Mouse (Mus musculus): ENCODE measurements around the gene Slc35a5. TPM values are rescaled to one million over a fixed set of nuclear protein-coding genes. Genes with fewer than 3 reads are reported as not detected.

The Slc35a5 gene
- polyA plus RNA-seq, 1 experiment from 2014 or later, result 37.0 TPM

- H3K9ac ChIP-seq (replicated peaks; ENCODE audit: low read depth, low read length), result no peak overlapping the region
These were observed 60.2 kb downstream of the Slc35a5 start for GRCm38 (mm10) chr16:45098186-45098885.

GRCm38 (mm10) chr16:45097467-45097866 lies 61.0 kb downstream of the Slc35a5 start:
- ATAC-seq, result no peak
- Histone ChIP-seq H3K36me3 (ENCODE audit: control insufficient read depth, insufficient read depth) (no peaks in the 10 kb centered on the region), H3K4me3 (replicated peaks; ENCODE audit: low read length) (no peak overlapping the region), H3K9ac (replicated peaks; ENCODE audit: low read depth, low read length) (no peak overlapping the region), H3K27ac (ENCODE audit: low read length) (no peak overlapping the region), H3K27me3 (replicated peaks; ENCODE audit: control insufficient read depth, insufficient read depth, low read length) (no peaks in the 10 kb centered on the region), H3K4me1 (replicated peaks; ENCODE audit: control insufficient read depth, insufficient read depth, low read length) (peaks cover 22% of the 10 kb centered on the region), H3K4me2 (ENCODE audit: low read length) (peak overlapping the region; percentile 25; the same call in 1 of the 2 replicates), H3K9me3 (ENCODE audit: control insufficient read depth, low read length) (no peaks in the 10 kb centered on the region)
- 91% methylated on average over 2 of the region's 2 CpGs for WGBS

More at GRCm38 (mm10) chr16:45098186-45098885, 60.2 kb downstream of the Slc35a5 start:
- Histone ChIP-seq H3K36me3 (ENCODE audit: control insufficient read depth, insufficient read depth) (no peaks in the 10 kb centered on the region), H3K4me2 (ENCODE audit: low read length) (peak overlapping the region; percentile 31), H3K27me3 (replicated peaks; ENCODE audit: control insufficient read depth, insufficient read depth, low read length) (no peaks in the 10 kb centered on the region), H3K27ac (ENCODE audit: low read length) (peak overlapping the region; percentile 31; the same call in 1 of the 2 replicates), H3K4me1 (replicated peaks; ENCODE audit: control insufficient read depth, insufficient read depth, low read length) (peaks cover 20% of the 10 kb centered on the region), H3K4me3 (replicated peaks; ENCODE audit: low read length) (peak overlapping the region; percentile 1), H3K9me3 (ENCODE audit: control insufficient read depth, low read length) (no peaks in the 10 kb centered on the region)
- peak; percentile 57 for ATAC-seq
- 38% methylated on average over 10 of the region's 10 CpGs for WGBS

GRCm38 (mm10) chr16:45095561-45096482 lies 62.7 kb downstream of the Slc35a5 start:
- no peaks in the 10 kb centered on the region for H3K27me3 ChIP-seq (replicated peaks; ENCODE audit: control insufficient read depth, insufficient read depth, low read length)
- H3K9me3 ChIP-seq (ENCODE audit: control insufficient read depth, low read length), result no peaks in the 10 kb centered on the region
- peaks cover 20% of the 10 kb centered on the region for H3K4me1 ChIP-seq (replicated peaks; ENCODE audit: control insufficient read depth, insufficient read depth, low read length)
- no peak overlapping the region for H3K4me3 ChIP-seq (replicated peaks; ENCODE audit: low read length)
- H3K4me2 ChIP-seq (ENCODE audit: low read length), result no peak overlapping the region; the same call in 1 of the 2 replicates
- ATAC-seq, result no peak
- no peak overlapping the region for H3K9ac ChIP-seq (replicated peaks; ENCODE audit: low read depth, low read length)
- no peak overlapping the region for H3K27ac ChIP-seq (ENCODE audit: low read length)
- H3K36me3 ChIP-seq (ENCODE audit: control insufficient read depth, insufficient read depth), result no peaks in the 10 kb centered on the region
- WGBS, result 88% methylated on average over 26 of the region's 26 CpGs

GRCm38 (mm10) chr16:45095030-45095429 lies 63.5 kb downstream of the Slc35a5 start:
- ATAC-seq, result no peak
- no peak overlapping the region for H3K9ac ChIP-seq (replicated peaks; ENCODE audit: low read depth, low read length)
- WGBS, result 91% methylated on average over 13 of the region's 13 CpGs
- no peaks in the 10 kb centered on the region for H3K36me3 ChIP-seq (ENCODE audit: control insufficient read depth, insufficient read depth)
- H3K27ac ChIP-seq (ENCODE audit: low read length), result no peak overlapping the region
- H3K27me3 ChIP-seq (replicated peaks; ENCODE audit: control insufficient read depth, insufficient read depth, low read length), result no peaks in the 10 kb centered on the region
- H3K4me3 ChIP-seq (replicated peaks; ENCODE audit: low read length), result no peak overlapping the region
- H3K4me2 ChIP-seq (ENCODE audit: low read length), result peak overlapping the region; percentile 23
- no peaks in the 10 kb centered on the region for H3K9me3 ChIP-seq (ENCODE audit: control insufficient read depth, low read length)
- peaks cover 19% of the 10 kb centered on the region for H3K4me1 ChIP-seq (replicated peaks; ENCODE audit: control insufficient read depth, insufficient read depth, low read length)

GRCm38 (mm10) chr16:45094136-45094756 lies 64.3 kb downstream of the Slc35a5 start:
- Histone ChIP-seq H3K36me3 (ENCODE audit: control insufficient read depth, insufficient read depth) (no peaks in the 10 kb centered on the region), H3K9ac (replicated peaks; ENCODE audit: low read depth, low read length) (peak overlapping the region; percentile 61), H3K4me1 (replicated peaks; ENCODE audit: control insufficient read depth, insufficient read depth, low read length) (peaks cover 19% of the 10 kb centered on the region), H3K27ac (ENCODE audit: low read length) (peak overlapping the region; percentile 47; the same call in 1 of the 2 replicates), H3K9me3 (ENCODE audit: control insufficient read depth, low read length) (no peaks in the 10 kb centered on the region), H3K4me2 (ENCODE audit: low read length) (peak overlapping the region; percentile 59), H3K4me3 (replicated peaks; ENCODE audit: low read length) (peak overlapping the region; percentile 40), H3K27me3 (replicated peaks; ENCODE audit: control insufficient read depth, insufficient read depth, low read length) (no peaks in the 10 kb centered on the region)
- WGBS, result 5% methylated on average over 9 of the region's 9 CpGs
- peak; percentile 75 for ATAC-seq

- Histone ChIP-seq H3K9ac (replicated peaks; ENCODE audit: low read depth, low read length) (peak within 1 kb of the TSS; percentile 61), H3K27me3 (replicated peaks; ENCODE audit: control insufficient read depth, insufficient read depth, low read length) (no peaks in the 10 kb centered on the region), H3K4me2 (ENCODE audit: low read length) (peak within 1 kb of the TSS; percentile 59), H3K27ac (ENCODE audit: low read length) (peak within 1 kb of the TSS; percentile 47; the same call in 1 of the 2 replicates), H3K36me3 (ENCODE audit: control insufficient read depth, insufficient read depth) (no peaks in the 10 kb centered on the region), H3K4me1 (replicated peaks; ENCODE audit: control insufficient read depth, insufficient read depth, low read length) (peaks cover 19% of the 10 kb centered on the region), H3K4me3 (replicated peaks; ENCODE audit: low read length) (peak within 1 kb of the TSS; percentile 40), H3K9me3 (ENCODE audit: control insufficient read depth, low read length) (no peaks in the 10 kb centered on the region)
- WGBS, result 23% methylated on average over 6 of the region's 6 CpGs
- peak; percentile 16; the same call in 1 of the 2 replicates for ATAC-seq
These were observed 65.3 kb downstream of the Slc35a5 start, which contains the start of gene Ccdc80 for GRCm38 (mm10) chr16:45093137-45093731. TSS of gene Ccdc80 (plus strand) at chr16:45093402.

GRCm38 (mm10) chr16:45090005-45090404 lies 68.5 kb downstream of the Slc35a5 start:
- 12% methylated on average over 10 of the region's 10 CpGs for WGBS
- Histone ChIP-seq H3K4me1 (replicated peaks; ENCODE audit: control insufficient read depth, insufficient read depth, low read length) (peaks cover 17% of the 10 kb centered on the region), H3K4me3 (replicated peaks; ENCODE audit: low read length) (no peak overlapping the region), H3K4me2 (ENCODE audit: low read length) (no peak overlapping the region), H3K27me3 (replicated peaks; ENCODE audit: control insufficient read depth, insufficient read depth, low read length) (no peaks in the 10 kb centered on the region), H3K27ac (ENCODE audit: low read length) (no peak overlapping the region), H3K9me3 (ENCODE audit: control insufficient read depth, low read length) (no peaks in the 10 kb centered on the region), H3K9ac (replicated peaks; ENCODE audit: low read depth, low read length) (no peak overlapping the region), H3K36me3 (ENCODE audit: control insufficient read depth, insufficient read depth) (no peaks in the 10 kb centered on the region)
- peak; percentile 82 for ATAC-seq
